Mouse (Mus musculus) bone marrow macrophage, adult 2 months (primary cell): ENCODE measurements around the gene Bag1. TPM values are rescaled to one million over a fixed set of nuclear protein-coding genes. Genes with fewer than 3 reads are reported as not detected.

Source experiments
- H3K27ac ChIP-seq: 2 replicates; pipeline ENCODE4 v1.5.1; 2012; ENCODE audit warnings: low read depth, low read length; ENCODE audit not compliant: insufficient read depth
- H3K4me1 ChIP-seq: 2 replicates; pipeline ENCODE4 v1.6.1; 2012; ENCODE audit warnings: low read length; ENCODE audit not compliant: control insufficient read depth, insufficient read depth
- H3K4me3 ChIP-seq: 2 replicates; pipeline ENCODE4 v1.5.1; 2012; ENCODE audit warnings: mild to moderate bottlenecking, low read length, moderate library complexity; ENCODE audit not compliant: insufficient read depth
- CTCF ChIP-seq: IDR thresholded peaks from 2 replicates; pipeline ENCODE4 v1.5.1; 2012; ENCODE audit warnings: low read depth, mild to moderate bottlenecking, low read length, moderate library complexity
- POLR2A ChIP-seq: IDR thresholded peaks from 2 replicates; pipeline ENCODE4 v1.6.1; 2012; ENCODE audit warnings: mild to moderate bottlenecking, low read depth, low read length, borderline replicate concordance
- polyA plus RNA-seq: library from polyadenylated mRNA; stranded (reverse); fragments of >200 nt; gene quantifications from 2 replicates; pipeline ENCODE4 v1.2.4, GENCODE M21; 2012; ENCODE audit not compliant: missing spikeins, insufficient read depth, insufficient read length

Gene Bag1
- polyA plus RNA-seq, 1 experiment: 141 TPM

DNA sequence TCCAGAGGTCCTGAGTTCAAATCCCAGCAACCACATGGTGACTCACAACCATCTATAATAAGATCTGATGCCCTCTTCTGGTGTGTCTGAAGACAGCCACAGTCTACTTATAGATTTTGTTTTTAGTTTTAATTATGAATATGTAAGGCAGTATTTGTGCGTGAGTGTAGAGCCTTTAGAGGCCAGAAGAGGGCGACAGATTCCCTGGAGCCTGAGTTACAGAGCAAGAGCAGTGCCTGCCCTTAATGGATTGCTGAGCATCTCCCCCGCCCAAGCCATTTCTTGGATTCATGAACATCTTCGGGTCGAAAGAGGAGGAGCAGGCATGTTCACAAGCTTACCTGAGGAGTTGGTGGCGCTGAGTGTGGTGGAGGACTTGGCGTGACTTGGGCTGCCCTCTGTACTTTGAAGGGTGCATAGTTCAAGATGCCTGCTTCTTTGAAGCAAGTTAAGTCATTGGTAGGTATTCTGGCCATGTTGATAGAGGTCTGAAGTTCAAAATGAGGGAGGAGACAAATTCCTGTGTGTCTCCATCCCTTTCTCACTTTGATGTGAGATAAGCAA, 31.4 kb downstream of the Bag1 start:
- Histone ChIP-seq H3K27ac (no peak overlapping the region), H3K4me3 (no peak overlapping the region), H3K4me1 (peaks cover 2% of the 10 kb centered on the region; the same call in 1 of the 2 replicates)
- TF ChIP-seq CTCF: no peak
- no peak for TF ChIP-seq POLR2A

- Histone ChIP-seq H3K27ac (no peak overlapping the region), H3K4me1 (peaks cover 2% of the 10 kb centered on the region; the same call in 1 of the 2 replicates), H3K4me3 (no peak overlapping the region)
- no peak for TF ChIP-seq CTCF
- TF ChIP-seq POLR2A: no peak
Observed at GRCm38 (mm10) chr4:40915947-40916346, 32.1 kb downstream of the Bag1 start.

DNA sequence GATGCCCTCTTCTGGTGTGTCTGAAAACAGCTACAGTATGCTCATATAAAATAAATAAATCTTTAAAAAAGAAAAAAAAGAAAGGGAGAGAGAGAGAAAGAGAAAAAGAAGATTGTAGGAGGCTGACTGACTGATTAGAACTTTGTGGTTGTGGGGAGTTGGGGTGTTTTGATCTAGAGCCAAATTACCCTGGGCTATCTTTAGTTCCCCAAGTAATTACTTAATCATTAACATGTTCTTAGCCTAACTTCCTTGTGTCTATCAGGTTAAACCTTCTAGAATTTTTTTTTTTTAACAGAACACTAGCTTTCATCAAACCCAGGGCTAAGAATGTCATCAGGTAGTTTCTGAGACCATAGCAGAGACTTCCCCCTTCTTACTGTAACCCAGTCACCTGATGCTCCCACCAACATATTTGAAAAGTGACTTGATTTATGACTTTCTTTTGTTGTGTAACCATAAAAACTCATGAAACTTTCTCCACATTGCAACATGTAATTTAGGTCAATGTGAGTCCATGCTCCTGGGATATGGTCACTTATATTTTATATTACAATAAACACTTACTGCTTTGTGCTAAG, 33.7 kb downstream of the Bag1 start:
- TF ChIP-seq POLR2A: no peak
- no peak for TF ChIP-seq CTCF

GRCm38 (mm10) chr4:40908261-40908969, 39.7 kb downstream of the Bag1 start:
- Histone ChIP-seq H3K27ac (no peak overlapping the region), H3K4me3 (no peak overlapping the region), H3K4me1 (no peaks in the 10 kb centered on the region)
- no peak for TF ChIP-seq CTCF
- TF ChIP-seq POLR2A: no peak

More for the DNA sequence above, 33.7 kb downstream of the Bag1 start:
- Histone ChIP-seq H3K4me3 (no peak overlapping the region), H3K4me1 (peaks cover 2% of the 10 kb centered on the region; the same call in 1 of the 2 replicates), H3K27ac (no peak overlapping the region)

DNA sequence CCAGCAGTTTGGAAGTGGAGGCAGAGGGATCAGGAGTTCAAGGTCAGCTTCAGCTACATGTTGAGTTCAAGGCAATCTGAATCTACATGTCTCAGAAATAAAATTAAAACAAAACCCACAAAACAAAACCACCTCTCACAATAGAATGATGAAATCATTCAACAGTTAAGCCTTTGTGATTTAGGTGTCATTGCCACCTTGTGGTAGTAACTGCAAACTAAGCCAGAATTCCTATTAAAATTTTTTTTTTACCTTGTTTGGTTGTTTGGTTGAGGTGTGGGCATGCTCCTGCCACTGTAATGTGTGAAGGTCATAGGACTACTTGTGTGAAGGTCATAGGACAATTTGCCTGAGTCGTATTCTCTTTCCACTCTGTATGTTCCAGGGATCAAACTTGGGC, 41.8 kb downstream of the Bag1 start:
- Histone ChIP-seq H3K4me1 (no peaks in the 10 kb centered on the region), H3K4me3 (no peak overlapping the region), H3K27ac (no peak overlapping the region)
- TF ChIP-seq CTCF: no peak
- no peak for TF ChIP-seq POLR2A

GRCm38 (mm10) chr4:40900612-40901011, 47.5 kb downstream of the Bag1 start:
- TF ChIP-seq POLR2A (no peak), CTCF (no peak)
- Histone ChIP-seq H3K4me1 (peaks cover 14% of the 10 kb centered on the region), H3K27ac (no peak overlapping the region), H3K4me3 (no peak overlapping the region)

GRCm38 (mm10) chr4:40900071-40900470, 48.0 kb downstream of the Bag1 start:
- Histone ChIP-seq H3K27ac (peak overlapping the region; percentile 93), H3K4me1 (peaks cover 14% of the 10 kb centered on the region), H3K4me3 (no peak overlapping the region)
- TF ChIP-seq CTCF (no peak), POLR2A (no peak)

- Histone ChIP-seq H3K4me1 (peaks cover 14% of the 10 kb centered on the region), H3K4me3 (no peak overlapping the region), H3K27ac (peak overlapping the region; percentile 93)
- no peak for TF ChIP-seq CTCF
- no peak for TF ChIP-seq POLR2A
Observed at GRCm38 (mm10) chr4:40899264-40899663, 48.8 kb downstream of the Bag1 start.

DNA sequence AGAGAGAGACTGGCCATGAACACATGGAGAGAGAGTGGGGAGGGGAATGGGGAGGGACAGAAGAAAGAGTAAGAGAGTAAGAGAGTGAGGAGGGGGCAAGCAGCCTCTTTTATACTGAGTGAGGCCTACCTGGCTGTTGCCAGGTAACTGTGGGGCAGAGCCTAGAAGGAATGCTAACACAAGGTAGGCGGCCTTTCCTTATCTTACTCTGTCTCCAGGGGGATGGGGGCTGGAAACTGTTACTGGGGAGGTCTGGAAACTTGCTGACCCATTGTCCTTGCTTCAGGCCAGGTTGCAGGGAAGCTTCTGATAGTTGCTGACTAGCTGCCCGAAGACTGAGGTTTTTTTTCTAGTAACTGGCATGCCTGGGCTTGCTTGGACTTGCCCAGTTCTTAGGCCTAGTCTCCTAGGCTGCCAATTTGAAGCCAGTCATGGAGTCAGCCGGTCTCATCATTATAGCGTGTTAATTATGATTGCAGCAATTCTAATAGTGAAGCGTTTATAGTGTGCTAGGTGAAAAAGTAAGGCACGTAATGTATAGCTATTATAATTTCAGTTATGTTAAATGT, 49.5 kb downstream of the Bag1 start:
- peaks cover 14% of the 10 kb centered on the region for H3K4me1 ChIP-seq
- TF ChIP-seq POLR2A: no peak
- no peak for TF ChIP-seq CTCF
- peak overlapping the region; percentile 13; the same call in 1 of the 2 replicates for H3K27ac ChIP-seq

GRCm38 (mm10) chr4:40895646-40896045, 52.4 kb downstream of the Bag1 start:
- Histone ChIP-seq H3K27ac (no peak overlapping the region), H3K4me3 (no peak overlapping the region), H3K4me1 (peaks cover 14% of the 10 kb centered on the region)
- TF ChIP-seq POLR2A: no peak
- TF ChIP-seq CTCF: no peak

More for the DNA sequence above, 49.5 kb downstream of the Bag1 start:
- no peak overlapping the region for H3K4me3 ChIP-seq
